Mouse (Mus musculus) liver, embryonic 14.5 days (tissue): Measurements from ENCODE around the gene 4933405L10Rik.

Experiments used
- CTCF ChIP-seq: IDR thresholded peaks from 2 replicates; pipeline ENCODE4 v1.5.1; 2016; ENCODE audit warnings: antibody characterized with exemption, low read depth, control low read depth
- EP300 ChIP-seq: IDR thresholded peaks from 2 replicates; pipeline ENCODE4 v1.6.1; 2016; ENCODE audit warnings: antibody characterized with exemption, low read depth

DNA sequence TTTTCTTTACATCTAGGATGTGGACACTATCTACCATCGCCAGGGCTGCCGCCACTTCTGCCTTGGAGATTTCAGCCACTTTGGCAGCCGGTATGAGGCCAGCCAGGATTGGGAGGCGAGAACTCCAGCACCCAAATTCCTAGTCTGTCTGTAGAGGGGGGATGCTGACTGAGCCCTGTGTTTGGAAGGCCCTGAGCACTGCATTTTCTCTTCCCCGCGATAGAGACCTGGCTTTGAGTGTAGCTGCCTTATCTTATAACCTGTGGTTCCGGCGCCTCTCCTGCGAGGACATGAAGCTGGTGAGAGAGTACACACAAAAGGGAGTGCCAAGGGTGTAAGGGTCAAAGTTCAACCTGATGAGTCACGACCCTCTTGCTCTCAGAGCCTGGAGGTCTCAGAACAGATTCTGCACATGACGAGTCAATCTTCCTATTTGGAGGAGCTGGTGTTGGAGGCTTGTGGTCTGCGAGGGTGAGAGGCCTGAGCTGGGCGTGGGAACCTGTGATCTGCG, 19.2 kb upstream of the 4933405L10Rik start:
- TF ChIP-seq CTCF (no peak), EP300 (no peak)
